Mouse (Mus musculus) cerebellum, adult 2 months (tissue): ENCODE measurements around the gene Ppm1l.

Experiments
- CTCF ChIP-seq: fragments of 200-500 bp; IDR thresholded peaks from 2 replicates; pipeline ENCODE4 v1.5.1; 2011; ENCODE audit warnings: low read depth, mild to moderate bottlenecking, control low read depth, low read length, moderate library complexity, borderline replicate concordance; ENCODE audit not compliant: insufficient read depth
- POLR2A ChIP-seq: fragments of 200-500 bp; IDR thresholded peaks from 2 replicates; pipeline ENCODE4 v1.6.1; 2011; ENCODE audit warnings: low read length, control low read depth, borderline replicate concordance; ENCODE audit not compliant: insufficient read depth

- TF ChIP-seq CTCF (no peak), POLR2A (no peak)
These were observed 214.8 kb downstream of the Ppm1l start for GRCm38 (mm10) chr3:69531511-69531910.
